In the genomic region with DNA sequence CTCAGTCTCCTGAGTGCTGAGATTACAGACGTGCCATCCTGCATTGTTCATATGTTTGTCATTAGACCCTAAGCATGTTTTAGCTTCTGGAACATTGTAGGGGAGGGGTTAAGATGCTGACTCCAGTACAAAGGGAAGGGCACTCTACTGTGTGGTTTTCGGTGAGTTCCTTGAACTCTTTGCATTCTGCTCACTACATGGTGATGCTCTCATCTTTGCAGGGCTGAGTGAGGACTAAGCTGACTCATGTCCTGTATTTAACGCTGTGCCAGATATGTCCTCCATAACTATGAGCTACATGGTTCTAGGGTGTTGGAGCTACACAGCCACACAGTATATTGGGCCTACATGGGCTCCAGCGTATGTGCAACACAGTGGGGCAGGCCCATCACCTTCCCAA, we compare ENCODE assay signal across 17 mouse cellular contexts.
DNase-seq lines count a peak whose midpoint lies in the region; ATAC-seq and TF ChIP-seq lines count a peak whose summit lies in the region.
"Had no signal": no experiment of that assay in that cellular context is flagged by ENCODE, and none has a peak within 500 bp of the region (broad histone marks: within the 10 kb centered on the region; RNA-seq: fewer than 3 reads in every experiment).

No protein-coding gene starts in this region.

- no peak for TF ChIP-seq CTCF in embryonic fibroblast, embryonic 13.5 days (IDR thresholded peaks at IDR 0.05; ENCODE audit: borderline replicate concordance, insufficient read depth, low read length)

- DNase-seq in heart, adult 9 months (ENCODE audit: low spot score in 2 of 2): no peak
- DNase-seq in 416B (ENCODE audit: low read depth): peak; percentile 83
- no peak for DNase-seq in urinary bladder, adult 2 months (ENCODE audit: low spot score)
- DNase-seq in forebrain, embryonic 14.5 days (ENCODE audit: low spot score): no peak
- DNase-seq in frontal cortex, adult 2 months (ENCODE audit: extremely low spot score in 1 of 2, low spot score in 1 of 2): no peak
- DNase-seq: cerebellum, postnatal 25 days; right cerebral cortex, postnatal 4 days; thymus, adult 2 months had no signal

- H3K4me2 ChIP-seq in heart, embryonic 11.5 days: no peak overlapping the region
- no peak overlapping the region for H3K4me2 ChIP-seq in forebrain, embryonic 14.5 days (ENCODE audit: low read length)
- H3K4me2 ChIP-seq: liver, embryonic 15.5 days; midbrain, embryonic 15.5 days; neural tube, embryonic 12.5 days had no signal

- no peaks in the 10 kb centered on the region for H3K9me3 ChIP-seq in heart, embryonic 11.5 days (replicated peaks; ENCODE audit: control insufficient read depth, low read length)
- no peaks in the 10 kb centered on the region for H3K9me3 ChIP-seq in forebrain, embryonic 14.5 days (replicated peaks; ENCODE audit: control insufficient read depth, low read length)
- H3K9me3 ChIP-seq: limb, embryonic 10.5 days; liver, embryonic 15.5 days; midbrain, embryonic 15.5 days; neural tube, embryonic 12.5 days had no signal

- no peak overlapping the region for H3K9ac ChIP-seq in heart, embryonic 11.5 days (ENCODE audit: low read depth, low read length)
- no peak overlapping the region for H3K9ac ChIP-seq in forebrain, embryonic 14.5 days (ENCODE audit: low read length)
- H3K9ac ChIP-seq: liver, embryonic 15.5 days; midbrain, embryonic 15.5 days; neural tube, embryonic 12.5 days had no signal

- peaks cover 55% of the 10 kb centered on the region for H3K4me1 ChIP-seq in heart, embryonic 11.5 days (ENCODE audit: control insufficient read depth, insufficient read depth, low read length)
- H3K4me1 ChIP-seq in embryonic fibroblast, embryonic 13.5 days (ENCODE audit: control insufficient read depth, insufficient read depth, low read length): peaks cover 12% of the 10 kb centered on the region
- peaks cover 13% of the 10 kb centered on the region for H3K4me1 ChIP-seq in forebrain, embryonic 14.5 days (ENCODE audit: control insufficient read depth, insufficient read depth, low read length)

- H3K36me3 ChIP-seq in heart, embryonic 11.5 days (ENCODE audit: control insufficient read depth, insufficient read depth, low read length): no peaks in the 10 kb centered on the region
- no peaks in the 10 kb centered on the region for H3K36me3 ChIP-seq in forebrain, embryonic 14.5 days (ENCODE audit: control insufficient read depth, insufficient read depth, low read length)
- H3K36me3 ChIP-seq: limb, embryonic 10.5 days; liver, embryonic 15.5 days; midbrain, embryonic 15.5 days; neural tube, embryonic 12.5 days had no signal

- ATAC-seq in heart, embryonic 11.5 days (replicated peaks; ENCODE audit: insufficient number of reproducible peaks, low FRiP score, low TSS enrichment): no peak
- ATAC-seq in CD4-positive, CD25-positive, alpha-beta regulatory T cell, adult 4 months: peak; percentile 8
- ATAC-seq in forebrain, embryonic 14.5 days: no peak
- ATAC-seq: forebrain, embryonic 16.5 days; midbrain, embryonic 15.5 days had no signal

- TF ChIP-seq POLR2A in embryonic fibroblast, embryonic 13.5 days (IDR thresholded peaks at IDR 0.05; ENCODE audit: low read depth, low read length): no peak

- H3K27ac ChIP-seq in heart, embryonic 11.5 days (ENCODE audit: low read depth, low read length): 0 out of 2 replicates have a peak overlapping the region, but pooled peaks have one; percentile 11
- H3K27ac ChIP-seq in embryonic fibroblast, embryonic 13.5 days (ENCODE audit: insufficient read depth, low read length): peak overlapping the region; percentile 93
- no peak overlapping the region for H3K27ac ChIP-seq in forebrain, embryonic 14.5 days (ENCODE audit: low read depth, low read length)
- H3K27ac ChIP-seq: limb, embryonic 10.5 days; midbrain, embryonic 15.5 days; neural tube, embryonic 12.5 days had no signal

- 86% methylated on average over 4 of the region's 4 CpGs for WGBS in heart, embryonic 11.5 days (ENCODE audit: insufficient replicate concordance)
- 94% methylated on average over 4 of the region's 4 CpGs for WGBS in forebrain, embryonic 14.5 days

- no peak overlapping the region for H3K4me3 ChIP-seq in heart, embryonic 11.5 days (ENCODE audit: low read depth, low read length)
- H3K4me3 ChIP-seq in embryonic fibroblast, embryonic 13.5 days (ENCODE audit: insufficient read depth, low read length): no peak overlapping the region
- H3K4me3 ChIP-seq in forebrain, embryonic 14.5 days (ENCODE audit: low read depth, low read length): no peak overlapping the region
- H3K4me3 ChIP-seq: erythroblast, embryonic 14.5 days; limb, embryonic 10.5 days; liver, embryonic 15.5 days; midbrain, embryonic 15.5 days; neural tube, embryonic 12.5 days had no signal

- H3K27me3 ChIP-seq in heart, embryonic 11.5 days (ENCODE audit: control insufficient read depth, insufficient read depth, low read length): no peaks in the 10 kb centered on the region
- H3K27me3 ChIP-seq in forebrain, embryonic 14.5 days (replicated peaks; ENCODE audit: control insufficient read depth, insufficient read depth, low read length): no peaks in the 10 kb centered on the region
- H3K27me3 ChIP-seq: neural tube, embryonic 12.5 days had no signal
